13 mouse cellular contexts compared by ENCODE assay signal in genomic region chr6:115962439-115963085, GRCm38 (mm10). TPM values are rescaled to one million over a fixed set of nuclear protein-coding genes. Genes with fewer than 3 reads are reported as not detected.
A peak's percentile ranks its signal among the peaks of the same experiment; 100 is the strongest.
DNase-seq lines count a peak whose midpoint lies in the region; ATAC-seq and TF ChIP-seq lines count a peak whose summit lies in the region.
"Had no signal": no experiment of that assay in that cellular context is flagged by ENCODE, and none has a peak within 500 bp of the region (broad histone marks: within the 10 kb centered on the region; RNA-seq: fewer than 3 reads in every experiment).

No protein-coding gene starts in this region.

- TF ChIP-seq EP300 in CH12.LX (IDR thresholded peaks at IDR 0.05; ENCODE audit: low read length) (no peak), ES-Bruce4 (IDR thresholded peaks at IDR 0.05; ENCODE audit: insufficient read depth, low read depth, low read length) (no peak)

- dilution Hi-C loops in CH12.LX (cut with MboI; ENCODE audit: extremely low pct_ligation_motif_present, extremely low pct_unique_long_range_greater_than_20kb, low sequenced_read_pairs) = no loop called here

- TF ChIP-seq CTCF in CH12.LX (conservative IDR thresholded peaks at IDR 0.05 in 1 of 2, IDR thresholded peaks at IDR 0.05 in 1 of 2; ENCODE audit: low read depth in 2 of 2, low read length in 2 of 2) (peak in 1 of 2 experiments; percentile 49; a peak in 2 of 4 replicates), ES-Bruce4 (IDR thresholded peaks at IDR 0.05; ENCODE audit: low read depth, low read length) (peak; percentile 82)

- H3K27ac ChIP-seq in kidney, embryonic 14.5 days (ENCODE audit: low read depth, low read length) = no peak overlapping the region
- H3K27ac ChIP-seq in CH12.LX (ENCODE audit: insufficient read depth, low read depth) (no peak overlapping the region), ES-Bruce4 (ENCODE audit: insufficient read depth, low read length) (no peak overlapping the region)
- H3K27ac ChIP-seq: limb, embryonic 12.5 days; neural tube, embryonic 13.5 days had no signal

- in situ Hi-C loops in CH12.LX (cut with MboI; ENCODE audit: low pct_ligation_motif_present, low pct_unique_long_range_greater_than_20kb, low sequenced_read_pairs) = no loop called here

- H3K36me3 ChIP-seq in kidney, embryonic 14.5 days (ENCODE audit: control insufficient read depth, insufficient read depth, low read length) = peaks cover 77% of the 10 kb centered on the region
- H3K36me3 ChIP-seq in CH12.LX (replicated peaks in 1 of 2; ENCODE audit: control insufficient read depth in 1 of 2, insufficient read depth in 1 of 2, low read length in 1 of 2) (peaks cover 88 to 97% of the 10 kb centered on the region in 2 experiments), ES-Bruce4 (ENCODE audit: control insufficient read depth, insufficient read depth, low read length, poor library complexity, severe bottlenecking) (no peaks in the 10 kb centered on the region)
- H3K36me3 ChIP-seq: neural tube, embryonic 13.5 days had no signal

- H3K4me2 ChIP-seq in kidney, embryonic 14.5 days (replicated peaks; ENCODE audit: low read depth, low read length) = no peak overlapping the region
- no peak overlapping the region for H3K4me2 ChIP-seq in CH12.LX (ENCODE audit: insufficient read depth, low read depth, poor library complexity, severe bottlenecking)
- H3K4me2 ChIP-seq: limb, embryonic 12.5 days; neural tube, embryonic 13.5 days had no signal

- H3K4me3 ChIP-seq in kidney, embryonic 14.5 days (ENCODE audit: low read length) = no peak overlapping the region
- H3K4me3 ChIP-seq in CH12.LX (replicated peaks in 1 of 3; ENCODE audit: low read depth in 2 of 3, low read length in 2 of 3, poor library complexity in 1 of 3) (no peak overlapping the region), ES-Bruce4 (ENCODE audit: low read depth, low read length) (no peak overlapping the region)
- H3K4me3 ChIP-seq: limb, embryonic 12.5 days; neural tube, embryonic 13.5 days had no signal

- H3K9me3 ChIP-seq in kidney, embryonic 14.5 days (ENCODE audit: control insufficient read depth, low read length) = no peaks in the 10 kb centered on the region
- H3K9me3 ChIP-seq in CH12.LX (replicated peaks; ENCODE audit: low read length) (no peaks in the 10 kb centered on the region), ES-Bruce4 (replicated peaks; ENCODE audit: control insufficient read depth, insufficient read depth, low read length, poor library complexity, severe bottlenecking) (no peaks in the 10 kb centered on the region)
- H3K9me3 ChIP-seq: limb, embryonic 12.5 days; neural tube, embryonic 13.5 days had no signal

- DNase-seq in kidney, adult 8-10 months = no peak
- no peak for DNase-seq in CH12.LX (ENCODE audit: extremely low read depth)
- DNase-seq in heart, postnatal 4 days = peak; percentile 63
- no peak for DNase-seq in frontal cortex, postnatal 14 days (ENCODE audit: low spot score in 2 of 2)

- WGBS in kidney, embryonic 14.5 days = 47% methylated on average over 23 of the region's 23 CpGs

- TF ChIP-seq POLR2A in CH12.LX (IDR thresholded peaks at IDR 0.05; ENCODE audit: low read depth, low read length) (no peak), ES-Bruce4 (IDR thresholded peaks at IDR 0.05; ENCODE audit: insufficient read depth, low read length) (no peak)

- TF ChIP-seq RAD21 in CH12.LX (IDR thresholded peaks at IDR 0.05; ENCODE audit: low read depth, low read length) = peak; percentile 22

- H3K27me3 ChIP-seq in kidney, embryonic 14.5 days (ENCODE audit: control insufficient read depth, insufficient read depth, low read length) = no peaks in the 10 kb centered on the region
- H3K27me3 ChIP-seq in CH12.LX (replicated peaks) (no peaks in the 10 kb centered on the region), ES-Bruce4 (ENCODE audit: control insufficient read depth, insufficient read depth, low read length, poor library complexity, severe bottlenecking) (no peaks in the 10 kb centered on the region)
- H3K27me3 ChIP-seq: neural tube, embryonic 13.5 days had no signal

- ATAC-seq in kidney, embryonic 14.5 days (ENCODE audit: low FRiP score, low TSS enrichment) = 0 out of 2 replicates have a peak, but pooled peaks have one; percentile 25
- ATAC-seq in megakaryocyte-erythroid progenitor cell, adult 5-6 weeks (replicated peaks; ENCODE audit: low FRiP score, low TSS enrichment, poor library complexity, severe bottlenecking) = no peak

- H3K4me1 ChIP-seq in kidney, embryonic 14.5 days (ENCODE audit: control insufficient read depth, insufficient read depth, low read length) = peaks cover 6% of the 10 kb centered on the region; the same call in 1 of the 2 replicates
- H3K4me1 ChIP-seq in CH12.LX (ENCODE audit: control insufficient read depth in 1 of 2, insufficient read depth in 2 of 2) (peaks cover 3 to 40% of the 10 kb centered on the region in 2 experiments; a peak in 2 of 4 replicates), ES-Bruce4 (ENCODE audit: control insufficient read depth, insufficient read depth, low read length) (no peaks in the 10 kb centered on the region)

- no peaks in the 10 kb centered on the region for H3K79me2 ChIP-seq in CH12.LX (replicated peaks; ENCODE audit: control insufficient read depth, extremely low read depth, insufficient read depth, poor library complexity, severe bottlenecking)

- H3K9ac ChIP-seq in kidney, embryonic 14.5 days (ENCODE audit: low read depth, low read length) = no peak overlapping the region
- no peak overlapping the region for H3K9ac ChIP-seq in CH12.LX (ENCODE audit: insufficient read depth, low read depth)
- H3K9ac ChIP-seq in ES-Bruce4 (ENCODE audit: low read depth, poor library complexity, severe bottlenecking) = no peak overlapping the region
- H3K9ac ChIP-seq: limb, embryonic 12.5 days; neural tube, embryonic 13.5 days had no signal

TF ChIP-seq in CH12.LX, 34 proteins besides CTCF, POLR2A, EP300 and RAD21:
- TF ChIP-seq SIN3A (IDR thresholded peaks at IDR 0.05; ENCODE audit: low read length) (no peak), SMC3 (IDR thresholded peaks at IDR 0.05; ENCODE audit: low read depth, low read length) (peak; percentile 48)

RNA-seq across cellular contexts. Expression of gene H1foo, which starts 17.8 kb away (rescaled TPM):
- polyA plus RNA-seq in kidney, embryonic 14.5 days (2014; fragmentation: Nextera tagmentation; extraction: Ambion mirVana) = not detected in 2 replicates
- 0.89 and 1.3 TPM in 2 replicates for total RNA-seq in CH12.LX (2012; rRNA removed)
- 0.77 and 0.90 TPM in 2 replicates for total RNA-seq in CH12.LX (2014; rRNA removed)
- polyA plus RNA-seq in CH12.LX (2012; ENCODE audit: insufficient read length, low read depth) = 1.0 and 1.4 TPM in 2 replicates
- not detected in 2 replicates for polyA plus RNA-seq in ES-Bruce4 (2011; ENCODE audit: insufficient read depth, insufficient read length, low read depth, missing spikeins)
- total RNA-seq in heart, postnatal 4 days (2021) = not detected
- not detected in 2 replicates for total RNA-seq in megakaryocyte-erythroid progenitor cell, adult 5-6 weeks (2014; fragmentation: Nextera tagmentation)
- total RNA-seq in megakaryocyte-erythroid progenitor cell, adult 5-6 weeks (2017) = not detected in 2 replicates
- total RNA-seq: adrenal gland, adult 18-20 months; common myeloid progenitor, adult 5-6 weeks; granulocyte monocyte progenitor cell, adult 5-6 weeks had no signal
- polyA plus RNA-seq: limb, embryonic 12.5 days; neural tube, embryonic 13.5 days; stomach, embryonic 14.5 days had no signal

RNA-seq across cellular contexts. Expression of gene Rho, which starts 31.0 kb away (rescaled TPM):
- polyA plus RNA-seq in kidney, embryonic 14.5 days (2014; fragmentation: Nextera tagmentation; extraction: Ambion mirVana) = 0.06 TPM in 1 of 2 replicates, not detected in the other
- total RNA-seq in CH12.LX (2012; rRNA removed) (0.04 and 0.17 TPM in 2 replicates), CH12.LX (2014; rRNA removed) (0.04 TPM in 1 of 2 replicates, not detected in the other)
- polyA plus RNA-seq in CH12.LX (2012; ENCODE audit: insufficient read length, low read depth) (not detected in 2 replicates), ES-Bruce4 (2011; ENCODE audit: insufficient read depth, insufficient read length, low read depth, missing spikeins) (0.46 TPM in 1 of 2 replicates, not detected in the other)
- under 1 TPM; 0.24 to 0.34 TPM for total RNA-seq in heart, postnatal 4 days (2021)
- not detected in 2 replicates for total RNA-seq in megakaryocyte-erythroid progenitor cell, adult 5-6 weeks (2014; fragmentation: Nextera tagmentation)
- total RNA-seq in megakaryocyte-erythroid progenitor cell, adult 5-6 weeks (2017) = not detected in 2 replicates
- total RNA-seq: common myeloid progenitor, adult 5-6 weeks; granulocyte monocyte progenitor cell, adult 5-6 weeks had no signal

RNA-seq across cellular contexts. Expression of gene Plxnd1, which starts 32.2 kb away (rescaled TPM):
- polyA plus RNA-seq in kidney, embryonic 14.5 days (2014; fragmentation: Nextera tagmentation; extraction: Ambion mirVana) = 58.3 and 62.7 TPM in 2 replicates
- total RNA-seq in CH12.LX (2012; rRNA removed) (69.2 and 73.8 TPM in 2 replicates), CH12.LX (2014; rRNA removed) (20.4 and 27.7 TPM in 2 replicates)
- polyA plus RNA-seq in CH12.LX (2012; ENCODE audit: insufficient read length, low read depth) (49.3 and 63.2 TPM in 2 replicates), ES-Bruce4 (2011; ENCODE audit: insufficient read depth, insufficient read length, low read depth, missing spikeins) (5.8 and 7.6 TPM in 2 replicates)
- 100 to 1,000 TPM; 191 to 208 TPM for total RNA-seq in heart, postnatal 4 days (2021)
- total RNA-seq in megakaryocyte-erythroid progenitor cell, adult 5-6 weeks (2014; fragmentation: Nextera tagmentation) = 0.72 and 1.6 TPM in 2 replicates
- 0.11 and 1.4 TPM in 2 replicates for total RNA-seq in megakaryocyte-erythroid progenitor cell, adult 5-6 weeks (2017)

Comparison
In these comparisons a context has a peak if more than half of its experiments do, and no peak if none do; other contexts are left out.
1. RNA of gene Plxnd1, which starts 32.2 kb away (total RNA-seq): 191 to 208 TPM in heart, postnatal 4 days and 20.4 to 73.8 TPM in CH12.LX; 0.11 to 1.6 TPM in megakaryocyte-erythroid progenitor cell, adult 5-6 weeks; every median in the first group is over 4 times any median in the second.